Mouse (Mus musculus): ENCODE data around the gene Epha2. TPM values are rescaled to one million over a fixed set of nuclear protein-coding genes. Genes with fewer than 3 reads are reported as not detected.

The Epha2 gene
- polyA plus RNA-seq, 1 experiment from 2014 or later, result 3.0 TPM

- peaks cover 15% of the 10 kb centered on the region for H3K4me1 ChIP-seq
- peak; percentile 62 for DNase-seq (ENCODE audit: low spot score)
- no peaks in the 10 kb centered on the region for H3K9me3 ChIP-seq
- peak within 1 kb of the TSS; percentile 44 for H3K27ac ChIP-seq (replicated peaks)
- WGBS, result under 1% methylated on average over 70 of the region's 71 CpGs
- no peaks in the 10 kb centered on the region for H3K36me3 ChIP-seq (replicated peaks)
- peaks cover 88% of the 10 kb centered on the region for H3K27me3 ChIP-seq (replicated peaks; ENCODE audit: low read depth, poor library complexity, severe bottlenecking)
- H3K4me3 ChIP-seq, result peak within 1 kb of the TSS; percentile 71
These were observed 67.2 kb downstream of the Epha2 start, which contains the start of gene Fam131c for GRCm38 (mm10) chr4:141367997-141368791. TSS of gene Fam131c (plus strand) at chr4:141368220.

GRCm38 (mm10) chr4:141372426-141372825, 71.4 kb downstream of the Epha2 start:
- H3K36me3 ChIP-seq (replicated peaks), result no peaks in the 10 kb centered on the region
- H3K4me3 ChIP-seq, result no peak overlapping the region
- 92% methylated on average over 5 of the region's 5 CpGs for WGBS
- peaks cover 13% of the 10 kb centered on the region for H3K4me1 ChIP-seq
- H3K27ac ChIP-seq (replicated peaks), result no peak overlapping the region
- DNase-seq (ENCODE audit: low spot score), result no peak
- peaks cover 49% of the 10 kb centered on the region for H3K27me3 ChIP-seq (replicated peaks; ENCODE audit: low read depth, poor library complexity, severe bottlenecking)
- no peaks in the 10 kb centered on the region for H3K9me3 ChIP-seq

Small RNAs within 50 kb of the gene (microRNA-seq; reads per million reads assigned to microRNA genes)
- gene Gm25690, result not detected

Other genes starting within 250 kb of the Epha2 start
- 11.0 and 11.3 TPM in 2 replicates for gene Crocc, start 240.7 kb upstream of the Epha2 start, polyA plus RNA-seq (2016; fragmentation: Nextera tagmentation; extraction: Ambion mirVana)
- 65.6 and 69.4 TPM in 2 replicates for gene Necap2, start 222.9 kb upstream of the Epha2 start, polyA plus RNA-seq (2016; fragmentation: Nextera tagmentation; extraction: Ambion mirVana)
- 0.05 and 0.11 TPM in 2 replicates for gene Spata21, start 212.9 kb upstream of the Epha2 start, polyA plus RNA-seq (2016; fragmentation: Nextera tagmentation; extraction: Ambion mirVana)
- 37.4 and 39.0 TPM in 2 replicates for gene Szrd1, start 161.5 kb upstream of the Epha2 start, polyA plus RNA-seq (2016; fragmentation: Nextera tagmentation; extraction: Ambion mirVana)
- 29.3 and 30.6 TPM in 2 replicates for gene Fbxo42, start 153.3 kb upstream of the Epha2 start, polyA plus RNA-seq (2016; fragmentation: Nextera tagmentation; extraction: Ambion mirVana)
- 8.4 and 8.5 TPM in 2 replicates for gene Rsg1, start 87.3 kb upstream of the Epha2 start, polyA plus RNA-seq (2016; fragmentation: Nextera tagmentation; extraction: Ambion mirVana)
- gene Arhgef19, start 61.7 kb upstream of the Epha2 start, polyA plus RNA-seq (2016; fragmentation: Nextera tagmentation; extraction: Ambion mirVana), result 6.1 and 8.7 TPM in 2 replicates
- gene Fam131c, start 67.0 kb downstream of the Epha2 start, polyA plus RNA-seq (2016; fragmentation: Nextera tagmentation; extraction: Ambion mirVana), result 0.28 and 0.44 TPM in 2 replicates
- gene Clcnka, start 97.5 kb downstream of the Epha2 start, polyA plus RNA-seq (2016; fragmentation: Nextera tagmentation; extraction: Ambion mirVana), result 0.21 and 0.37 TPM in 2 replicates
- gene Clcnkb, start 114.8 kb downstream of the Epha2 start, polyA plus RNA-seq (2016; fragmentation: Nextera tagmentation; extraction: Ambion mirVana), result 0.15 TPM in 1 of 2 replicates, not detected in the other
- gene Hspb7, start 119.5 kb downstream of the Epha2 start, polyA plus RNA-seq (2016; fragmentation: Nextera tagmentation; extraction: Ambion mirVana), result 0.15 TPM in 1 of 2 replicates, not detected in the other
- not detected in 2 replicates for gene Srarp, start 134.9 kb downstream of the Epha2 start, polyA plus RNA-seq (2016; fragmentation: Nextera tagmentation; extraction: Ambion mirVana)
- 59.6 and 62.3 TPM in 2 replicates for gene Zbtb17, start 143.4 kb downstream of the Epha2 start, polyA plus RNA-seq (2016; fragmentation: Nextera tagmentation; extraction: Ambion mirVana)
- gene Spen, start 237.4 kb downstream of the Epha2 start, polyA plus RNA-seq (2016; fragmentation: Nextera tagmentation; extraction: Ambion mirVana), result 9.6 and 12.1 TPM in 2 replicates

All from embryonic facial prominence, embryonic 10.5 days (tissue).